In genomic region chr3:137968820-137969486, GRCm38 (mm10) we compare ENCODE assay signal across 10 mouse cellular contexts. TPM values are rescaled to one million over a fixed set of nuclear protein-coding genes. Genes with fewer than 3 reads are reported as not detected.
DNase-seq lines count a peak whose midpoint lies in the region; ATAC-seq and TF ChIP-seq lines count a peak whose summit lies in the region.
"Had no signal": no experiment of that assay in that cellular context is flagged by ENCODE, and none has a peak within 500 bp of the region (broad histone marks: within the 10 kb centered on the region; RNA-seq: fewer than 3 reads in every experiment).

No protein-coding gene starts in this region.

- H3K4me2 ChIP-seq in kidney, embryonic 15.5 days: no peak overlapping the region
- H3K4me2 ChIP-seq in kidney, embryonic 14.5 days (replicated peaks; ENCODE audit: low read depth, low read length): no peak overlapping the region
- no peak overlapping the region for H3K4me2 ChIP-seq in midbrain, embryonic 15.5 days

- intact Hi-C loops in heart, postnatal 10 days (cut with DNase I): no loop called here
- intact Hi-C loops in left cerebral cortex, postnatal 25 days (cut with DNase I): no loop called here

- peaks cover 46% of the 10 kb centered on the region for H3K79me2 ChIP-seq in MEL (ENCODE audit: control insufficient read depth, insufficient read depth, low read length, poor library complexity)

- ATAC-seq in kidney, embryonic 15.5 days (replicated peaks; ENCODE audit: low FRiP score): no peak
- ATAC-seq in kidney, embryonic 14.5 days (ENCODE audit: low FRiP score, low TSS enrichment): no peak
- ATAC-seq in midbrain, embryonic 15.5 days (replicated peaks): no peak

- 73% methylated on average over 9 of the region's 9 CpGs for WGBS in kidney, embryonic 15.5 days
- WGBS in kidney, embryonic 14.5 days: 80% methylated on average over 9 of the region's 9 CpGs
- WGBS in midbrain, embryonic 15.5 days: 91% methylated on average over 9 of the region's 9 CpGs

- no peak for TF ChIP-seq RAD21 in MEL (IDR thresholded peaks at IDR 0.05; ENCODE audit: low read depth, low read length)

- H3K27me3 ChIP-seq in kidney, embryonic 15.5 days: no peaks in the 10 kb centered on the region
- no peaks in the 10 kb centered on the region for H3K27me3 ChIP-seq in kidney, embryonic 14.5 days (ENCODE audit: control insufficient read depth, insufficient read depth, low read length)
- no peaks in the 10 kb centered on the region for H3K27me3 ChIP-seq in MEL (ENCODE audit: control insufficient read depth in 1 of 2, insufficient read depth in 2 of 2, low read length in 2 of 2)
- no peaks in the 10 kb centered on the region for H3K27me3 ChIP-seq in megakaryocyte, embryonic 14.5 days (replicated peaks)
- no peaks in the 10 kb centered on the region for H3K27me3 ChIP-seq in midbrain, embryonic 15.5 days (replicated peaks)
- H3K27me3 ChIP-seq: embryonic facial prominence, embryonic 13.5 days; limb, embryonic 13.5 days had no signal

- no peak overlapping the region for H3K9ac ChIP-seq in kidney, embryonic 15.5 days
- no peak overlapping the region for H3K9ac ChIP-seq in kidney, embryonic 14.5 days (ENCODE audit: low read depth, low read length)
- peak overlapping the region; percentile 63 for H3K9ac ChIP-seq in MEL (ENCODE audit: control insufficient read depth, low read depth, low read length, poor library complexity, severe bottlenecking)
- H3K9ac ChIP-seq in midbrain, embryonic 15.5 days: no peak overlapping the region
- H3K9ac ChIP-seq: limb, embryonic 13.5 days had no signal

- no peak; a peak in 1 of 4 replicates for TF ChIP-seq POLR2A in MEL (IDR thresholded peaks at IDR 0.05; ENCODE audit: control insufficient read depth in 1 of 2, insufficient read depth in 1 of 2, low read depth in 1 of 2, low read length in 2 of 2, poor library complexity in 1 of 2)

- H3K27ac ChIP-seq in kidney, embryonic 15.5 days: 0 out of 2 replicates have a peak overlapping the region, but pooled peaks have one; percentile 13
- H3K27ac ChIP-seq in kidney, embryonic 14.5 days (ENCODE audit: low read depth, low read length): no peak overlapping the region
- H3K27ac ChIP-seq in MEL (ENCODE audit: control insufficient read depth, low read depth, low read length): peak overlapping the region; percentile 100
- H3K27ac ChIP-seq in midbrain, embryonic 15.5 days: no peak overlapping the region
- H3K27ac ChIP-seq: embryonic facial prominence, embryonic 13.5 days; limb, embryonic 13.5 days had no signal

- peak; percentile 96 to 98 for TF ChIP-seq EP300 in MEL (IDR thresholded peaks at IDR 0.05; ENCODE audit: low read depth in 1 of 2, low read length in 2 of 2)

- peaks cover 13% of the 10 kb centered on the region for H3K4me1 ChIP-seq in kidney, embryonic 15.5 days
- no peaks in the 10 kb centered on the region for H3K4me1 ChIP-seq in kidney, embryonic 14.5 days (ENCODE audit: control insufficient read depth, insufficient read depth, low read length)
- peaks cover 47 to 65% of the 10 kb centered on the region in 2 experiments for H3K4me1 ChIP-seq in MEL (ENCODE audit: control insufficient read depth in 1 of 2, insufficient read depth in 2 of 2, low read length in 2 of 2)
- peaks cover 95% of the 10 kb centered on the region for H3K4me1 ChIP-seq in megakaryocyte, embryonic 14.5 days
- H3K4me1 ChIP-seq in midbrain, embryonic 15.5 days: no peaks in the 10 kb centered on the region
- H3K4me1 ChIP-seq: embryonic facial prominence, embryonic 13.5 days; limb, embryonic 13.5 days had no signal

- TF ChIP-seq CTCF in MEL (IDR thresholded peaks at IDR 0.05 in 2 of 3, conservative IDR thresholded peaks at IDR 0.05 in 1 of 3; ENCODE audit: control insufficient read depth in 1 of 3, insufficient read depth in 1 of 3, low read depth in 2 of 3, low read length in 3 of 3, poor library complexity in 1 of 3, severe bottlenecking in 1 of 3): no peak

- DNase-seq in MEL (ENCODE audit: low read depth, low spot score): peak; percentile 94
- DNase-seq in heart, postnatal 10 days: peak; percentile 18 to 36
- no peak for DNase-seq in left cerebral cortex, postnatal 25 days (ENCODE audit: low spot score in 2 of 2)
- DNase-seq in gastrocnemius, adult 8-10 months (ENCODE audit: low spot score in 2 of 2): no peak

- no peaks in the 10 kb centered on the region for H3K36me3 ChIP-seq in kidney, embryonic 15.5 days
- no peaks in the 10 kb centered on the region for H3K36me3 ChIP-seq in kidney, embryonic 14.5 days (ENCODE audit: control insufficient read depth, insufficient read depth, low read length)
- H3K36me3 ChIP-seq in MEL (ENCODE audit: control insufficient read depth in 1 of 2, insufficient read depth in 2 of 2, low read length in 2 of 2): peaks cover 23 to 68% of the 10 kb centered on the region in 2 experiments
- peaks cover 92% of the 10 kb centered on the region for H3K36me3 ChIP-seq in megakaryocyte, embryonic 14.5 days (replicated peaks; ENCODE audit: low read length)
- no peaks in the 10 kb centered on the region for H3K36me3 ChIP-seq in midbrain, embryonic 15.5 days (replicated peaks)
- H3K36me3 ChIP-seq: embryonic facial prominence, embryonic 13.5 days; limb, embryonic 13.5 days had no signal

- H3K4me3 ChIP-seq in kidney, embryonic 15.5 days (replicated peaks): no peak overlapping the region
- H3K4me3 ChIP-seq in kidney, embryonic 14.5 days (ENCODE audit: low read length): no peak overlapping the region
- no peak overlapping the region; a peak in 1 of 4 replicates for H3K4me3 ChIP-seq in MEL (ENCODE audit: control insufficient read depth in 1 of 2, insufficient read depth in 1 of 2, low read depth in 2 of 2, low read length in 2 of 2)
- peak overlapping the region; percentile 87 for H3K4me3 ChIP-seq in megakaryocyte, embryonic 14.5 days (replicated peaks)
- H3K4me3 ChIP-seq in midbrain, embryonic 15.5 days: no peak overlapping the region
- H3K4me3 ChIP-seq: limb, embryonic 13.5 days had no signal

- H3K9me3 ChIP-seq in kidney, embryonic 15.5 days (replicated peaks): no peaks in the 10 kb centered on the region
- no peaks in the 10 kb centered on the region for H3K9me3 ChIP-seq in kidney, embryonic 14.5 days (ENCODE audit: control insufficient read depth, low read length)
- H3K9me3 ChIP-seq in MEL (replicated peaks; ENCODE audit: insufficient read depth, low read length): no peaks in the 10 kb centered on the region
- no peaks in the 10 kb centered on the region for H3K9me3 ChIP-seq in megakaryocyte, embryonic 14.5 days
- H3K9me3 ChIP-seq in midbrain, embryonic 15.5 days: no peaks in the 10 kb centered on the region
- H3K9me3 ChIP-seq: embryonic facial prominence, embryonic 13.5 days; limb, embryonic 13.5 days had no signal

TF ChIP-seq in MEL, 35 proteins besides CTCF, POLR2A, EP300 and RAD21 (continues in another document):
- TF ChIP-seq MYB (IDR thresholded peaks at IDR 0.05; ENCODE audit: low read depth, low read length): peak; percentile 98
- peak; percentile 62 for TF ChIP-seq TBP (IDR thresholded peaks at IDR 0.05; ENCODE audit: low read depth, low read length)
- peak; percentile 98 for TF ChIP-seq BHLHE40 (IDR thresholded peaks at IDR 0.05; ENCODE audit: borderline replicate concordance, low read depth, low read length)
- TF ChIP-seq JUND (IDR thresholded peaks at IDR 0.05; ENCODE audit: low read depth, low read length): peak; percentile 63; the same call in 1 of the 2 replicates
- peak; percentile 92 for TF ChIP-seq TCF12 (IDR thresholded peaks at IDR 0.05; ENCODE audit: low read depth, low read length)
- TF ChIP-seq E2F4 (IDR thresholded peaks at IDR 0.05; ENCODE audit: borderline replicate concordance, low read depth, low read length): 0 out of 2 replicates have a peak, but pooled peaks have one; percentile 28
- TF ChIP-seq CHD1 (IDR thresholded peaks at IDR 0.05; ENCODE audit: low read depth, low read length): peak; percentile 91; the same call in 1 of the 2 replicates
- no peak; the same call in 1 of the 2 replicates for TF ChIP-seq HCFC1 (IDR thresholded peaks at IDR 0.05; ENCODE audit: low read depth, low read length)
- peak; percentile 95 for TF ChIP-seq MYC (IDR thresholded peaks at IDR 0.05; ENCODE audit: low read depth, low read length)
- no peak; the same call in 1 of the 2 replicates for TF ChIP-seq MAZ (IDR thresholded peaks at IDR 0.05; ENCODE audit: low read depth, low read length)
- peak; percentile 99 for TF ChIP-seq GATA1 (IDR thresholded peaks at IDR 0.05; ENCODE audit: low read depth, low read length)
- TF ChIP-seq KAT2A (conservative IDR thresholded peaks at IDR 0.05; ENCODE audit: low read depth, low read length): no peak
- TF ChIP-seq MAX (IDR thresholded peaks at IDR 0.05; ENCODE audit: low read length): peak; percentile 95
- peak in 1 of 2 experiments; percentile 80; a peak in 2 of 4 replicates for TF ChIP-seq USF2 (IDR thresholded peaks at IDR 0.05; ENCODE audit: borderline replicate concordance in 1 of 2, insufficient read depth in 1 of 2, low read depth in 1 of 2, low read length in 2 of 2)
- peak; percentile 89 for TF ChIP-seq ELF1 (IDR thresholded peaks at IDR 0.05; ENCODE audit: low read depth, low read length)

RNA-seq across cellular contexts. Expression of gene Dapp1, which starts 12.4 kb away (rescaled TPM):
- 9.2 and 9.8 TPM in 2 replicates for polyA plus RNA-seq in kidney, embryonic 15.5 days (2015; fragmentation: Nextera tagmentation; extraction: Ambion mirVana)
- 7.2 and 11.4 TPM in 2 replicates for polyA plus RNA-seq in kidney, embryonic 14.5 days (2014; fragmentation: Nextera tagmentation; extraction: Ambion mirVana)
- total RNA-seq in MEL (2012; rRNA removed): 45.7 and 59.0 TPM in 2 replicates
- 10 to 100 TPM; 67.3 to 91.5 TPM for polyA plus RNA-seq in MEL (2012; ENCODE audit: insufficient read depth in 1 of 2, insufficient read length in 2 of 2, low read depth in 1 of 2, low replicate concordance in 2 of 2, missing spikeins in 1 of 2)
- 1 to 10 TPM; 4.0 to 5.2 TPM for total RNA-seq in heart, postnatal 10 days (2021)
- polyA plus RNA-seq in megakaryocyte, embryonic 14.5 days (2012; ENCODE audit: insufficient read depth, low replicate concordance): 8.0 and 32.0 TPM in 2 replicates
- 1 to 10 TPM; 2.5 to 2.9 TPM for total RNA-seq in left cerebral cortex, postnatal 25 days (2021)
- 1.0 and 1.4 TPM in 2 replicates for polyA plus RNA-seq in midbrain, embryonic 15.5 days (2015; fragmentation: Nextera tagmentation; extraction: Ambion mirVana)
- 1 to 10 TPM; 1.2 to 2.4 (median 1.9) TPM for total RNA-seq in gastrocnemius, adult 8-10 months (2022)

RNA-seq across cellular contexts. Expression of gene Lamtor3, which starts 50.6 kb away (rescaled TPM):
- polyA plus RNA-seq in kidney, embryonic 15.5 days (2015; fragmentation: Nextera tagmentation; extraction: Ambion mirVana): 111 and 113 TPM in 2 replicates
- polyA plus RNA-seq in kidney, embryonic 14.5 days (2014; fragmentation: Nextera tagmentation; extraction: Ambion mirVana): 111 TPM in 2 replicates
- total RNA-seq in MEL (2012; rRNA removed): 73.3 and 77.5 TPM in 2 replicates
- 10 to 100 TPM in 1 of 2 experiments, not detected in 1; 88.3 TPM for polyA plus RNA-seq in MEL (2012; ENCODE audit: insufficient read depth in 1 of 2, insufficient read length in 2 of 2, low read depth in 1 of 2, low replicate concordance in 2 of 2, missing spikeins in 1 of 2)
- total RNA-seq in heart, postnatal 10 days (2021): 10 to 100 TPM; 87.8 to 98.0 TPM
- polyA plus RNA-seq in megakaryocyte, embryonic 14.5 days (2012; ENCODE audit: insufficient read depth, low replicate concordance): 5.9 and 25.2 TPM in 2 replicates
- 10 to 100 TPM; 75.1 to 76.3 TPM for total RNA-seq in left cerebral cortex, postnatal 25 days (2021)
- polyA plus RNA-seq in midbrain, embryonic 15.5 days (2015; fragmentation: Nextera tagmentation; extraction: Ambion mirVana): 133 and 134 TPM in 2 replicates
- 10 to 100 TPM; 46.7 to 51.7 (median 50.5) TPM for total RNA-seq in gastrocnemius, adult 8-10 months (2022)

Comparison
In these comparisons a context has a peak if more than half of its experiments do, and no peak if none do; other contexts are left out.
1. H3K27ac ChIP-seq: peak in kidney, embryonic 15.5 days (single experiment) and MEL (single experiment); none in kidney, embryonic 14.5 days (single experiment) and midbrain, embryonic 15.5 days (single experiment).
2. DNase-seq: peak in MEL (single experiment) and heart, postnatal 10 days (2 of 2); none in left cerebral cortex, postnatal 25 days (0 of 2) and gastrocnemius, adult 8-10 months (0 of 2).